Mouse (Mus musculus) stomach, postnatal 0 days (tissue): ENCODE results near the gene Gm19426.

ENCODE experiments used
- CTCF ChIP-seq: IDR thresholded peaks from 2 replicates; pipeline ENCODE4 v1.5.1; 2016; ENCODE audit warnings: antibody characterized with exemption, low read depth, mild to moderate bottlenecking, moderate library complexity
- EP300 ChIP-seq: optimal IDR thresholded peaks from 2 replicates; pipeline ENCODE3; 2016; ENCODE audit warnings: antibody characterized with exemption

DNA sequence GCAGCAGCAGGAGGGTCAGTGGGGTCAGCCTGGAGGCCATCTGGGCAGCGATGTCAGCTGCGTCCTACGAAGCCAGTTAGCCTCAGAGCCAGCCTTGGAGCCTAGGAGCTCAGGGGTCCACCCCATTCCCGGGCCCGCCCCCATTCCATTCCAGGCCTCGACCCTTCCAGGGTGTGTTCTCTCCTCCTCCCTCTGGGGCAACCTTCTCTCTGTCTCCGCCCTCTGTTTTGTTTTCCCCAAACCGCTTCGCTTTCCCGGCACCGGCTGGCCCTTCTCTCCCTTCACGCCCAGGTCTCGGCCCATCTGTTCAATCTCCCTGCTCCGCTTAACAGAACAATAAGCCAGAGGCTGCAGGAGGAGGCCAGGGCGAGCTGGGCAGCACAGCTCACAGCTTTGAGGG lies 31.3 kb upstream of the Gm19426 start:
- TF ChIP-seq CTCF (peak; percentile 27), EP300 (no peak)
